Mouse (Mus musculus) intestine, postnatal 0 days (tissue): ENCODE measurements around the gene Cpd. TPM values are rescaled to one million over a fixed set of nuclear protein-coding genes. Genes with fewer than 3 reads are reported as not detected.

Experiments used
- ATAC-seq: fragments of 200-750 bp; cut with Nextera tagmentation; 2 replicates; pipeline ENCODE4 v1.8.0; 2017; ENCODE audit warnings: mild to moderate bottlenecking, moderate TSS enrichment, moderate library complexity
- H3K27ac ChIP-seq: fragments of 300-500 bp; sonication (generic); 2 replicates; pipeline ENCODE4 v1.5.1; 2014; ENCODE audit warnings: mild to moderate bottlenecking, low read depth, low read length, moderate library complexity
- H3K27me3 ChIP-seq: fragments of 300-500 bp; sonication (generic); replicated peaks from 2 replicates; pipeline ENCODE4 v1.6.1; 2014; ENCODE audit warnings: low read length, mixed read lengths; ENCODE audit not compliant: control insufficient read depth, insufficient read depth
- H3K36me3 ChIP-seq: fragments of 300-500 bp; sonication (generic); 2 replicates; pipeline ENCODE4 v1.6.1; 2014; ENCODE audit warnings: mild to moderate bottlenecking, moderate library complexity; ENCODE audit not compliant: control insufficient read depth, insufficient read depth
- H3K4me1 ChIP-seq: fragments of 300-500 bp; sonication (generic); replicated peaks from 2 replicates; pipeline ENCODE4 v1.6.1; 2014; ENCODE audit warnings: antibody characterized with exemption, low read length, mixed read lengths; ENCODE audit not compliant: control insufficient read depth, insufficient read depth
- H3K4me2 ChIP-seq: fragments of 300-500 bp; sonication (generic); replicated peaks from 2 replicates; pipeline ENCODE4 v1.6.1; 2014; ENCODE audit warnings: low read depth, mild to moderate bottlenecking, moderate library complexity
- H3K4me3 ChIP-seq: fragments of 300-500 bp; sonication (generic); 2 replicates; pipeline ENCODE4 v1.5.1; 2014; ENCODE audit warnings: low read depth, low read length
- H3K9ac ChIP-seq: fragments of 300-500 bp; sonication (generic); 2 replicates; pipeline ENCODE4 v1.6.1; 2014; ENCODE audit warnings: mild to moderate bottlenecking, low read depth, low read length
- H3K9me3 ChIP-seq: fragments of 300-500 bp; sonication (generic); 2 replicates; pipeline ENCODE4 v1.6.1; 2016; ENCODE audit warnings: mixed run types; ENCODE audit not compliant: control insufficient read depth
- CTCF ChIP-seq: sonication (generic); IDR thresholded peaks from 2 replicates; pipeline ENCODE4 v1.5.1; 2016; ENCODE audit warnings: low read depth, mild to moderate bottlenecking, control low read depth, antibody characterized with exemption, moderate library complexity
- WGBS: fragments of 180-500 bp; shearing (Covaris S2); extraction: QIAGEN DNeasy Blood & Tissue Kit; methylation state at CpG from one replicate; pipeline ENCODE4 v1.1.7; 2014; 5-methylcytosine and 5-hydroxymethylcytosine counted together
- polyA plus RNA-seq: library from polyadenylated mRNA; unstranded; fragments of >200 nt; fragmentation: Nextera tagmentation; extraction: Ambion mirVana; gene quantifications from 2 replicates; pipeline ENCODE4 v1.2.1, GENCODE M21; 2015

Cpd gene
- polyA plus RNA-seq: 10.1 and 11.0 TPM in 2 replicates

DNA sequence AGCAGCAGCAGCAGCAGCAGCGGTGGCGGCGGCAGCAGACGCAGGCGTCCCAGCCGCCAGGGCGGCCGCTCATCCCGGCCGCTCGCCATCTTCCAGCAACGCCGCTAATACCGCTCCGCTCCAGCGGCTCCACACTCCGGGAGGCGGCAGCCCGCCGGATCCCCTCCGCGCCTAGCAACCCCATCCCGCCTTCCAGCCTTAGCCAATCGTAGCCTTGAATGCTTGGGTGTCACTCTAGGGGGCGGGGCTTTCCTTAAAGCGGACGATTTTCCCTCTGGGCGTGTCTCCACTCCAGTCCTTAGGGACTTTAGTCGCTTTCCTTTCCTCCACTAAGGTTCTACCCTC, at the start of gene Cpd:
Cpd (minus strand) TSS at position 141 of the 345 bp plus-strand sequence.
- Histone ChIP-seq H3K4me1 (0 out of 2 replicates have a peak, but pooled peaks cover 3% of the 10 kb centered on the region), H3K9ac (peak within 1 kb of the TSS; percentile 87), H3K4me2 (peak within 1 kb of the TSS; percentile 95), H3K9me3 (no peaks in the 10 kb centered on the region), H3K27me3 (no peaks in the 10 kb centered on the region), H3K27ac (peak within 1 kb of the TSS; percentile 81), H3K4me3 (peak within 1 kb of the TSS; percentile 76), H3K36me3 (no peaks in the 10 kb centered on the region)
- under 1% methylated on average over 29 of the region's 29 CpGs for whole genome bisulfite sequencing
- no peak for TF ChIP-seq CTCF
- peak; percentile 99 for ATAC-seq

DNA sequence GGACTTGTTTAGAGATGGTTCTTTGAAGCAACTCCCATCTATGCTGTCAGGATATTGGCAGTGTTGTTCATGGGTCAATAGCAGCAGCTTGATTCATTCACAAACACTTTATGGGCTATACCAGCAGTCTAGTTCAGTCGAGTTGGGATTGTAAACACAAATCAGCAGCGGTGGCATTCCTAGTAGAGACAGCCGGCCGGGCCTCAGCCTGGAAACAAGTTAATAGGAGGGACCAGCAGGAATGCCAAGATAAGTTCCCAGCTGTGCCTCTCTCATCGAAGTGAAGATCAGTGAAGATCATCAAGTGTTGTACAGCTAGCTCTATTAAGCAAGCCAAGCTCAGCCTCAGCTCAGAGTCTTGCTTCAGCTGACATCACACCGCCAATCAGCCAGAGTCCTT, 49.5 kb upstream of the Cpd start:
- no peak for ATAC-seq
- Histone ChIP-seq H3K4me3 (no peak overlapping the region), H3K27ac (no peak overlapping the region), H3K36me3 (no peaks in the 10 kb centered on the region), H3K9ac (no peak overlapping the region), H3K4me1 (peaks cover 7% of the 10 kb centered on the region), H3K27me3 (no peaks in the 10 kb centered on the region), H3K9me3 (no peaks in the 10 kb centered on the region), H3K4me2 (no peak overlapping the region)
- WGBS: 27% methylated on average over 6 of the region's 6 CpGs
- TF ChIP-seq CTCF: no peak

DNA sequence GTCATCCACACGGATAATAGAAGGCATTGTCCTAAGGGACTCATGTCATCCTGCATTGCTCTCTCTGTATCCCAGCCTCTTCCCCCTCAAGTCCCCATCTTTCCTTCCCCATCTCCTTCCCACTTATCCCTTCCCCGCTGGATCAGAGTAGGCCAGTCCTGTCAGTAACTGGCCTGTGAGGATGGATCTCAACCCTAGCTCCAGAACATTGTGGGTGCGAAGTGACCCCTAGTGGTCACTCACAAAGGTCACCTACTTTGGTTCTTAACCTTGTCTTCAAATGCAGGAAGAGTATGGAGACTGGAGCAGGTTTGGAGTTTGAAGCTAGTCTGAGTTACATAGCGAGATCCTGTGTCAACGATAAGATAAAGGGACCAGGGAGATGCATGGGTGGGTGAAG, 47.4 kb upstream of the Cpd start:
- no peak overlapping the region for H3K27ac ChIP-seq
- H3K36me3 ChIP-seq: no peaks in the 10 kb centered on the region
- no peaks in the 10 kb centered on the region for H3K9me3 ChIP-seq
- peaks cover 7% of the 10 kb centered on the region; the same call in 1 of the 2 replicates for H3K4me1 ChIP-seq
- no peak overlapping the region for H3K4me3 ChIP-seq
- H3K27me3 ChIP-seq: no peaks in the 10 kb centered on the region
- no peak overlapping the region for H3K4me2 ChIP-seq
- peak; percentile 23; the same call in 1 of the 2 replicates for ATAC-seq
- 26% methylated on average over 5 of the region's 5 CpGs for WGBS
- peak; percentile 96 for TF ChIP-seq CTCF
- no peak overlapping the region for H3K9ac ChIP-seq

DNA sequence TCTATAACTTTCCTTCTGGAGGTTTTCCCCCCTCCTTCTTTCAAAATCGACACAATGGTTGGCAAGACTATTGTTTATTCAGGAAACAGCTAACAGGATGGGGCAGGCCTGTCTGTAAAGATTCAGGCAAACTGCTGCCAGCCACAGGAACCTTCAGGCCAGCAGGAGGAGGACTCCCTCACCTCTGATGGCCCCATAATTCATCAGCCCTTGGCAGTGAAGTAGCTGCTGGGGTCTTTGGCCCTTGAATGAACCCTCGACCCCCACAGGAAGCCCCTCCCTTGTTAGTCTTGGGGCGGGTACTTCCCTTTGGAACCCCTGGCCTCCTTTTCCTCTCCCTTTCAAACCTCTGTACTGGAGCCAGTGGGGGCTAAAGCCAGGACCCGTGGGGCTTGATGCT, 46.8 kb upstream of the Cpd start:
- Histone ChIP-seq H3K4me3 (no peak overlapping the region), H3K9ac (no peak overlapping the region), H3K4me2 (no peak overlapping the region), H3K9me3 (no peaks in the 10 kb centered on the region), H3K4me1 (peaks cover 7% of the 10 kb centered on the region; the same call in 1 of the 2 replicates), H3K27me3 (no peaks in the 10 kb centered on the region), H3K27ac (peak overlapping the region; percentile 29; the same call in 1 of the 2 replicates), H3K36me3 (no peaks in the 10 kb centered on the region)
- peak; percentile 28 for TF ChIP-seq CTCF
- WGBS: 12% methylated on average over 4 of the region's 4 CpGs
- ATAC-seq: no peak

DNA sequence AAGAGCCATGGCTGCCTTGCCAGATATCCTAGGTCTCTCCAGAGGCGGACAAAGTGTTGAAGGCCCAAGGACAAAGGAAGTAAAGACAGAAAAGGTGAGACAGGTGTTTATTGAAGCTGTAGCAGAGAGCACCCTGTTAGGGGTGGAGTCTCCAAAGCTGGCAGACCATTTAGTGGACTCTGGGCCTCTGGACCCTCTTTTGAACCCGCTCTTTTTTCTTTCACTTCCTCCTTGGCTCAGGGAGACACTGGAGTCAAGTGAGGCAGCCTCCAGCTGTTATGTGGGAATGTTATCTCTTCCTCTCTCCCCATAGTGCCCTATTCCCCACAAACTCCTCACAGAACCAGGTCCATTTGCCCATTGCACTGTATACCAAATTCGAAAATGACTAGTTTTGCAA, 46.2 kb upstream of the Cpd start:
- no peak overlapping the region for H3K4me3 ChIP-seq
- H3K4me2 ChIP-seq: no peak overlapping the region
- H3K4me1 ChIP-seq: peaks cover 1% of the 10 kb centered on the region; the same call in 1 of the 2 replicates
- H3K27ac ChIP-seq: no peak overlapping the region
- no peaks in the 10 kb centered on the region for H3K36me3 ChIP-seq
- 52% methylated on average over 3 of the region's 3 CpGs for WGBS
- TF ChIP-seq CTCF: no peak
- H3K9me3 ChIP-seq: no peaks in the 10 kb centered on the region
- no peak overlapping the region for H3K9ac ChIP-seq
- H3K27me3 ChIP-seq: no peaks in the 10 kb centered on the region
- ATAC-seq: peak; percentile 55; the same call in 1 of the 2 replicates

DNA sequence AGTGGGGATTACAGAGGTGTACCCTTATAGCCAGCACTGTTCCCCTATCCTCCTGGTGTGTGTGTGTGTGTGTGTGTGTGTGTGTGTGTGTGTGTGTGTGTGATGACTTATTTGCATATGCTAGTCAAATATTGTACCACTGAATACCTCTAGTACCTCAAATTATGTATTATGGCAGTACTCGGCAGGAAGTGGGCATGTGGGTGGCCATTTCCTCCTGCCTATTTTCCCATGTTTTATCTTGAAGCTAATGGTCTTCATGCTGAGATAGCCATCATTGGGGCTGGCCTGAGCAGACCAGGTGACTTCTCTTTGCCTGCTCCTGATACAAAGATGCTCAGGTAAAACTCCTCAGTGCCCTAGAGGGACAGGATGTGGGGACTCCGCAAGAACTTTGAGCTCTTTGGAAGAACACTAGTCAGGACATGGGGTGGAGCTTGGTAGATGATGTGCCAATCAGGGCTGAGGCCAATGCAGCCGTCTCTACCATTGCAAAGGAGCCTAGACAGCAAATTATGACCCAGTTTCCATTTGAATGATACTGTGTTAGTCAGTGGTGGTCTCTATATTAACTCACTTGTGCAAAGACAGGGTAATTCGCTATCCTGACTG, 45.0 kb upstream of the Cpd start:
- Histone ChIP-seq H3K27ac (no peak overlapping the region), H3K4me3 (no peak overlapping the region), H3K36me3 (no peaks in the 10 kb centered on the region), H3K4me2 (no peak overlapping the region), H3K4me1 (no peaks in the 10 kb centered on the region), H3K9me3 (no peaks in the 10 kb centered on the region), H3K27me3 (no peaks in the 10 kb centered on the region), H3K9ac (no peak overlapping the region)
- ATAC-seq: no peak
- TF ChIP-seq CTCF: no peak
- WGBS: 82% methylated on average over 4 of the region's 4 CpGs
